Mouse (Mus musculus) cerebellum, postnatal 10 days (tissue): ENCODE data around the gene Hoxa4.
A peak's percentile ranks its signal among the peaks of the same experiment; 100 is the strongest.

Source experiments
- DNase-seq, 2 experiments: peaks; one replicate each; pipeline ENCODE4 v3.0.0; 2021; ENCODE audit warnings: mixed read lengths in 2 of 2

The Hoxa4 gene

GRCm38 (mm10) chr6:52179690-52180089 is 11.9 kb downstream of the Hoxa4 start:
- no peak for DNase-seq

- DNase-seq: no peak
Observed at GRCm38 (mm10) chr6:52178918-52179665, 12.5 kb downstream of the Hoxa4 start.

- no peak for DNase-seq
Observed at GRCm38 (mm10) chr6:52177806-52178205, 13.7 kb downstream of the Hoxa4 start.

- peak in 1 of 2 experiments; percentile 44 for DNase-seq
Observed at GRCm38 (mm10) chr6:52177061-52177735, 14.4 kb downstream of the Hoxa4 start, which contains the start of gene 5730596B20Rik. Gene 5730596B20Rik (plus strand): TSS chr6:52177498.

- peak in 1 of 2 experiments; percentile 29 for DNase-seq
Observed at GRCm38 (mm10) chr6:52176391-52176790, 15.2 kb downstream of the Hoxa4 start.

- DNase-seq: peak in 1 of 2 experiments; percentile 43
Observed at GRCm38 (mm10) chr6:52175864-52176263, 15.7 kb downstream of the Hoxa4 start.

GRCm38 (mm10) chr6:52174968-52175751 is 16.4 kb downstream of the Hoxa4 start:
- DNase-seq: peak in 1 of 2 experiments; percentile 34

GRCm38 (mm10) chr6:52173648-52174047 is 17.9 kb downstream of the Hoxa4 start:
- no peak for DNase-seq

GRCm38 (mm10) chr6:52172501-52172900 is 19.1 kb downstream of the Hoxa4 start:
- peak; percentile 60 to 76 for DNase-seq

- DNase-seq: no peak
Observed at GRCm38 (mm10) chr6:52171938-52172337, 19.6 kb downstream of the Hoxa4 start.

GRCm38 (mm10) chr6:52171331-52171730 is 20.2 kb downstream of the Hoxa4 start:
- no peak for DNase-seq

GRCm38 (mm10) chr6:52170898-52171223 is 20.7 kb downstream of the Hoxa4 start:
- DNase-seq: no peak

- DNase-seq: no peak
Observed at GRCm38 (mm10) chr6:52170166-52170897, 21.2 kb downstream of the Hoxa4 start.

GRCm38 (mm10) chr6:52169499-52170165 is 21.9 kb downstream of the Hoxa4 start:
- DNase-seq: no peak

GRCm38 (mm10) chr6:52168191-52169055 is 23.1 kb downstream of the Hoxa4 start:
- DNase-seq: peak; percentile 55 to 65

GRCm38 (mm10) chr6:52167736-52168161 is 23.8 kb downstream of the Hoxa4 start:
- no peak for DNase-seq

- no peak for DNase-seq
Observed at GRCm38 (mm10) chr6:52167176-52167575, 24.4 kb downstream of the Hoxa4 start.

GRCm38 (mm10) chr6:52166431-52167077 is 25.0 kb downstream of the Hoxa4 start:
- DNase-seq: no peak

- peak in 1 of 2 experiments; percentile 31 for DNase-seq
Observed at GRCm38 (mm10) chr6:52165441-52166370, 25.8 kb downstream of the Hoxa4 start.
